Mouse (Mus musculus): ENCODE measurements around the gene Casq2.

DNA sequence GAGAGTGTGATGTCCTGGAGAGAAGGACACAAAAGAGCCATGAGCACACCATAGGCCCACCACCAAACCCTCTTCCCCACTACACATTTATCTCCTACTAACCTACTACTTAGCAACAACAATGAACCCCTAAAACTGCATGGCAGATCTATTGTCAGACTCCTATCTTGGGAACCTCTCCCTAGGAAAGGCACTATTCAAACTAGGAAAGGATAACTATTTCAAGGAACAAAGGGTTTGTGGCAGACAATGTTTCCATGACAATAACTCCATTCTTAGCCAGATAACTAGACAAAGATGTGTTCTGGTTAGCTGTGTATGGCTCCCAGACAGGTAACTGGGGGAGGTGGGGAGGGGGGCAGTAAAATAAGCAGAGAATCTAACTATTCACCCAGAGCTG lies 104.4 kb downstream of the Casq2 start:
- TF ChIP-seq POLR2A (IDR thresholded peaks at IDR 0.05; ENCODE audit: low read depth, low read length) (no peak), CTCF (IDR thresholded peaks at IDR 0.05; ENCODE audit: borderline replicate concordance, insufficient read depth, low read length) (no peak)

All from embryonic fibroblast, embryonic 13.5 days (primary cell).